ENCODE assay signal across 9 mouse cellular contexts in genomic region chr17:35269653-35270347, GRCm38 (mm10). TPM values are rescaled to one million over a fixed set of nuclear protein-coding genes. Genes with fewer than 3 reads are reported as not detected.
DNase-seq lines count a peak whose midpoint lies in the region; ATAC-seq and TF ChIP-seq lines count a peak whose summit lies in the region.
"Had no signal": no experiment of that assay in that cellular context is flagged by ENCODE, and none has a peak within 500 bp of the region (broad histone marks: within the 10 kb centered on the region; RNA-seq: fewer than 3 reads in every experiment).

No protein-coding gene starts in this region.

- H3K4me2 ChIP-seq in heart, embryonic 11.5 days, result no peak overlapping the region
- H3K4me2 ChIP-seq in heart, postnatal 0 days (ENCODE audit: low read depth, low read length), result no peak overlapping the region
- H3K4me2 ChIP-seq: lung, embryonic 15.5 days had no signal

- H3K4me3 ChIP-seq in heart, embryonic 11.5 days (ENCODE audit: low read depth, low read length), result no peak overlapping the region
- no peak overlapping the region for H3K4me3 ChIP-seq in heart, postnatal 0 days (ENCODE audit: low read depth, low read length)
- no peak overlapping the region for H3K4me3 ChIP-seq in cerebellum, adult 2 months (replicated peaks; ENCODE audit: insufficient read depth, low read depth, low read length)
- H3K4me3 ChIP-seq: lung, embryonic 15.5 days had no signal

- no peaks in the 10 kb centered on the region for H3K36me3 ChIP-seq in heart, embryonic 11.5 days (ENCODE audit: control insufficient read depth, insufficient read depth, low read length)
- H3K36me3 ChIP-seq in heart, postnatal 0 days (replicated peaks; ENCODE audit: control insufficient read depth, insufficient read depth, low read length), result no peaks in the 10 kb centered on the region
- H3K36me3 ChIP-seq: lung, embryonic 15.5 days had no signal

- WGBS in heart, embryonic 11.5 days (ENCODE audit: insufficient replicate concordance), result 23% methylated on average over 3 of the region's 3 CpGs
- WGBS in heart, postnatal 0 days, result 23% methylated on average over 3 of the region's 3 CpGs
- 16% methylated on average over 3 of the region's 3 CpGs for WGBS in cerebellum, adult 2 months

- TF ChIP-seq EP300 in heart, postnatal 0 days (IDR thresholded peaks at IDR 0.05; ENCODE audit: low read depth), result no peak

- no peaks in the 10 kb centered on the region for H3K4me1 ChIP-seq in heart, embryonic 11.5 days (ENCODE audit: control insufficient read depth, insufficient read depth, low read length)
- H3K4me1 ChIP-seq in heart, postnatal 0 days (ENCODE audit: control insufficient read depth, insufficient read depth), result no peaks in the 10 kb centered on the region
- H3K4me1 ChIP-seq in cerebellum, adult 2 months (ENCODE audit: control insufficient read depth, insufficient read depth, low read length), result no peaks in the 10 kb centered on the region
- H3K4me1 ChIP-seq: lung, embryonic 15.5 days had no signal

- intact Hi-C loops in heart, postnatal 25 days (cut with DNase I), result no loop called here
- intact Hi-C loops in left cerebral cortex, postnatal 4 days (cut with DNase I), result loop anchor here (5.0 kb wide), 1 partner anchor 1297 kb away; no protein-coding TSS in a partner anchor

- H3K9me3 ChIP-seq in heart, embryonic 11.5 days (replicated peaks; ENCODE audit: control insufficient read depth, low read length), result no peaks in the 10 kb centered on the region
- no peaks in the 10 kb centered on the region for H3K9me3 ChIP-seq in heart, postnatal 0 days (replicated peaks; ENCODE audit: control insufficient read depth, low read length)
- H3K9me3 ChIP-seq: lung, embryonic 15.5 days had no signal

- TF ChIP-seq CTCF in heart, postnatal 0 days (IDR thresholded peaks at IDR 0.05; ENCODE audit: low read depth), result no peak
- no peak for TF ChIP-seq CTCF in cerebellum, adult 2 months (IDR thresholded peaks at IDR 0.05; ENCODE audit: borderline replicate concordance, insufficient read depth, low read depth, low read length)

- no peak overlapping the region for H3K27ac ChIP-seq in heart, embryonic 11.5 days (ENCODE audit: low read depth, low read length)
- H3K27ac ChIP-seq in heart, postnatal 0 days (ENCODE audit: low read depth), result no peak overlapping the region
- no peak overlapping the region for H3K27ac ChIP-seq in cerebellum, adult 2 months (ENCODE audit: insufficient read depth, low read length)
- H3K27ac ChIP-seq: lung, embryonic 15.5 days had no signal

- 0 out of 2 replicates have a peak, but pooled peaks have one; percentile 42 for ATAC-seq in heart, embryonic 11.5 days (replicated peaks; ENCODE audit: insufficient number of reproducible peaks, low FRiP score, low TSS enrichment)
- ATAC-seq in heart, postnatal 0 days (ENCODE audit: insufficient read depth, low read depth), result peak; percentile 83

- H3K27me3 ChIP-seq in heart, embryonic 11.5 days (ENCODE audit: control insufficient read depth, insufficient read depth, low read length), result peaks cover 3% of the 10 kb centered on the region
- peaks cover 3% of the 10 kb centered on the region; the same call in 1 of the 2 replicates for H3K27me3 ChIP-seq in heart, postnatal 0 days (ENCODE audit: control insufficient read depth, insufficient read depth, low read length)
- H3K27me3 ChIP-seq in cerebellum, adult 2 months (ENCODE audit: control insufficient read depth, insufficient read depth, low read length), result no peaks in the 10 kb centered on the region

- no peak for TF ChIP-seq POLR2A in cerebellum, adult 2 months (IDR thresholded peaks at IDR 0.05; ENCODE audit: borderline replicate concordance, insufficient read depth, low read length)

- no peak for DNase-seq in heart, postnatal 25 days (ENCODE audit: low spot score)
- peak; percentile 81 for DNase-seq in Muller cell, postnatal 12 days (ENCODE audit: inconsistent ontology term)
- DNase-seq in heart, postnatal 0 days (ENCODE audit: low spot score), result peak; percentile 72
- DNase-seq in mesoderm, embryonic 11.5 days (ENCODE audit: low read depth, low spot score), result peak; percentile 79
- no peak for DNase-seq in right cerebral cortex, postnatal 14 days
- DNase-seq in left cerebral cortex, postnatal 4 days, result no peak
- no peak for DNase-seq in cerebellum, adult 2 months

- no peak overlapping the region for H3K9ac ChIP-seq in heart, embryonic 11.5 days (ENCODE audit: low read depth, low read length)
- no peak overlapping the region for H3K9ac ChIP-seq in heart, postnatal 0 days (replicated peaks; ENCODE audit: low read depth, low read length)
- H3K9ac ChIP-seq: lung, embryonic 15.5 days had no signal

RNA-seq across cellular contexts. Expression of gene H2-D1, which starts 7.3 kb away (rescaled TPM):
- polyA plus RNA-seq in heart, embryonic 11.5 days (2014; fragmentation: Nextera tagmentation; extraction: Ambion mirVana), result 21.0 and 29.1 TPM in 2 replicates
- 10 to 100 TPM; 84.3 to 89.6 TPM for total RNA-seq in heart, postnatal 25 days (2021)
- total RNA-seq in heart, postnatal 0 days (2014; rRNA removed; ENCODE audit: low replicate concordance), result 65.4 and 104 TPM in 2 replicates
- polyA plus RNA-seq in heart, postnatal 0 days (2015; fragmentation: Nextera tagmentation; extraction: Ambion mirVana), result 105 and 113 TPM in 2 replicates
- 10 to 100 TPM; 19.1 to 22.8 TPM for total RNA-seq in left cerebral cortex, postnatal 4 days (2021)
- polyA plus RNA-seq in cerebellum, adult 2 months (2012; rRNA removed), result 174 and 183 TPM in 2 replicates

RNA-seq across cellular contexts. Expression of gene Ddx39b, which starts 28.3 kb away (rescaled TPM):
- 317 and 318 TPM in 2 replicates for polyA plus RNA-seq in heart, embryonic 11.5 days (2014; fragmentation: Nextera tagmentation; extraction: Ambion mirVana)
- 10 to 100 TPM; 89.2 to 99.4 TPM for total RNA-seq in heart, postnatal 25 days (2021)
- total RNA-seq in heart, postnatal 0 days (2014; rRNA removed; ENCODE audit: low replicate concordance), result 148 and 162 TPM in 2 replicates
- 131 TPM in 2 replicates for polyA plus RNA-seq in heart, postnatal 0 days (2015; fragmentation: Nextera tagmentation; extraction: Ambion mirVana)
- total RNA-seq in left cerebral cortex, postnatal 4 days (2021), result 100 to 1,000 TPM; 324 to 337 TPM
- polyA plus RNA-seq in cerebellum, adult 2 months (2012; rRNA removed), result 438 and 458 TPM in 2 replicates

RNA-seq across cellular contexts. Expression of gene Nfkbil1, which starts 34.2 kb away (rescaled TPM):
- 2.3 and 4.9 TPM in 2 replicates for polyA plus RNA-seq in heart, embryonic 11.5 days (2014; fragmentation: Nextera tagmentation; extraction: Ambion mirVana)
- 1 to 10 TPM; 8.2 to 8.7 TPM for total RNA-seq in heart, postnatal 25 days (2021)
- 14.3 and 33.4 TPM in 2 replicates for total RNA-seq in heart, postnatal 0 days (2014; rRNA removed; ENCODE audit: low replicate concordance)
- polyA plus RNA-seq in heart, postnatal 0 days (2015; fragmentation: Nextera tagmentation; extraction: Ambion mirVana), result 6.7 and 7.0 TPM in 2 replicates
- 10 to 100 TPM; 14.7 to 14.8 TPM for total RNA-seq in left cerebral cortex, postnatal 4 days (2021)
- 12.7 and 13.2 TPM in 2 replicates for polyA plus RNA-seq in cerebellum, adult 2 months (2012; rRNA removed)

RNA-seq across cellular contexts. Expression of gene Atp6v1g2, which starts 36.3 kb away (rescaled TPM):
- polyA plus RNA-seq in heart, embryonic 11.5 days (2014; fragmentation: Nextera tagmentation; extraction: Ambion mirVana), result 9.3 and 10.1 TPM in 2 replicates
- 1 to 10 TPM; 2.5 to 2.8 TPM for total RNA-seq in heart, postnatal 25 days (2021)
- 3.2 and 3.7 TPM in 2 replicates for total RNA-seq in heart, postnatal 0 days (2014; rRNA removed; ENCODE audit: low replicate concordance)
- 10.6 and 10.7 TPM in 2 replicates for polyA plus RNA-seq in heart, postnatal 0 days (2015; fragmentation: Nextera tagmentation; extraction: Ambion mirVana)
- total RNA-seq in left cerebral cortex, postnatal 4 days (2021), result 100 to 1,000 TPM; 122 to 142 TPM
- 628 TPM in 2 replicates for polyA plus RNA-seq in cerebellum, adult 2 months (2012; rRNA removed)

RNA-seq across cellular contexts. Expression of gene Gm16181, which starts 49.2 kb away (rescaled TPM):
- polyA plus RNA-seq in heart, embryonic 11.5 days (2014; fragmentation: Nextera tagmentation; extraction: Ambion mirVana), result 0.44 TPM in 1 of 2 replicates, not detected in the other
- under 1 TPM; 0.50 to 0.65 TPM for total RNA-seq in heart, postnatal 25 days (2021)
- total RNA-seq in heart, postnatal 0 days (2014; rRNA removed; ENCODE audit: low replicate concordance), result 0.93 TPM in 1 of 2 replicates, not detected in the other
- 0.81 and 0.87 TPM in 2 replicates for polyA plus RNA-seq in heart, postnatal 0 days (2015; fragmentation: Nextera tagmentation; extraction: Ambion mirVana)
- not detected for total RNA-seq in left cerebral cortex, postnatal 4 days (2021)
- not detected in 2 replicates for polyA plus RNA-seq in cerebellum, adult 2 months (2012; rRNA removed)

Comparison
In these comparisons a context has a peak if more than half of its experiments do, and no peak if none do; other contexts are left out.
1. DNase-seq: peak in Muller cell, postnatal 12 days (single experiment), heart, postnatal 0 days (single experiment) and mesoderm, embryonic 11.5 days (single experiment); none in heart, postnatal 25 days (single experiment), right cerebral cortex, postnatal 14 days (single experiment), left cerebral cortex, postnatal 4 days (single experiment) and cerebellum, adult 2 months (0 of 2).